In genomic region chrX:151343761-151344500, GRCm38 (mm10) we compare ENCODE assay signal across 8 mouse cellular contexts. TPM values are rescaled to one million over a fixed set of nuclear protein-coding genes. Genes with fewer than 3 reads are reported as not detected.
A peak's percentile ranks its signal among the peaks of the same experiment; 100 is the strongest.
DNase-seq lines count a peak whose midpoint lies in the region; ATAC-seq and TF ChIP-seq lines count a peak whose summit lies in the region.

TSS of gene Fam120c (plus strand) at chrX:151344175.

- no peaks in the 10 kb centered on the region for H3K36me3 ChIP-seq in forebrain, postnatal 0 days (ENCODE audit: insufficient read depth)

- no peaks in the 10 kb centered on the region for H3K9me3 ChIP-seq in forebrain, postnatal 0 days (ENCODE audit: low read length)

- no peaks in the 10 kb centered on the region for H3K4me1 ChIP-seq in cerebellum, adult 2 months (ENCODE audit: control insufficient read depth, insufficient read depth, low read length)
- no peaks in the 10 kb centered on the region for H3K4me1 ChIP-seq in forebrain, postnatal 0 days (ENCODE audit: insufficient read depth)
- H3K4me1 ChIP-seq in lung, adult 2 months (ENCODE audit: control insufficient read depth, insufficient read depth, low read length): peaks cover 3% of the 10 kb centered on the region

- TF ChIP-seq CTCF in cerebellum, adult 2 months (IDR thresholded peaks at IDR 0.05; ENCODE audit: borderline replicate concordance, insufficient read depth, low read depth, low read length): no peak
- no peak for TF ChIP-seq CTCF in forebrain, postnatal 0 days (IDR thresholded peaks at IDR 0.05; ENCODE audit: low read depth)
- no peak for TF ChIP-seq CTCF in layer of hippocampus, adult 2 months (conservative IDR thresholded peaks at IDR 0.05)
- TF ChIP-seq CTCF in lung, adult 2 months (IDR thresholded peaks at IDR 0.05; ENCODE audit: insufficient read depth, low read length): no peak

- peak; percentile 57; the same call in 1 of the 2 replicates for TF ChIP-seq POLR2A in cerebellum, adult 2 months (IDR thresholded peaks at IDR 0.05; ENCODE audit: borderline replicate concordance, insufficient read depth, low read length)
- no peak; the same call in 1 of the 2 replicates for TF ChIP-seq POLR2A in lung, adult 2 months (IDR thresholded peaks at IDR 0.05; ENCODE audit: borderline replicate concordance, extremely low read depth, low read depth, low read length)

- H3K27ac ChIP-seq in cerebellum, adult 2 months (ENCODE audit: insufficient read depth, low read length): peak within 1 kb of the TSS; percentile 75
- H3K27ac ChIP-seq in forebrain, postnatal 0 days (ENCODE audit: low read depth, low read length): peak within 1 kb of the TSS; percentile 92
- peak within 1 kb of the TSS; percentile 96 for H3K27ac ChIP-seq in layer of hippocampus, adult 2 months

- H3K4me3 ChIP-seq in cerebellum, adult 2 months (replicated peaks; ENCODE audit: insufficient read depth, low read depth, low read length): peak within 1 kb of the TSS; percentile 65
- H3K4me3 ChIP-seq in forebrain, postnatal 0 days (ENCODE audit: low read depth, low read length): peak within 1 kb of the TSS; percentile 52
- H3K4me3 ChIP-seq in layer of hippocampus, adult 2 months: peak within 1 kb of the TSS; percentile 76
- H3K4me3 ChIP-seq in lung, adult 2 months (replicated peaks; ENCODE audit: extremely low read depth, low read depth, low read length): peak within 1 kb of the TSS; percentile 87

- peak within 1 kb of the TSS; percentile 52 for H3K4me2 ChIP-seq in forebrain, postnatal 0 days (ENCODE audit: low read depth)

- ATAC-seq in forebrain, postnatal 0 days: peak; percentile 93
- ATAC-seq in neutrophil, adult 5-6 weeks (ENCODE audit: extremely low read depth, insufficient number of reproducible peaks, low FRiP score, poor library complexity, severe bottlenecking): peak; percentile 80

- DNase-seq in MEL-GATA-1-ER (ENCODE audit: extremely low read depth, low read depth): peak; percentile 84
- peak; percentile 87 for DNase-seq in cerebellum, adult 2 months
- peak; percentile 93 for DNase-seq in forebrain, postnatal 0 days
- DNase-seq in heart, postnatal 4 days: peak; percentile 87
- DNase-seq in layer of hippocampus, adult 2 months (ENCODE audit: low spot score in 2 of 2): peak; percentile 86 to 87
- DNase-seq in lung, adult 2 months: peak; percentile 77
- DNase-seq in testis, postnatal 14 days (ENCODE audit: low spot score): peak; percentile 88

- H3K27me3 ChIP-seq in cerebellum, adult 2 months (ENCODE audit: control insufficient read depth, insufficient read depth, low read length): no peaks in the 10 kb centered on the region
- no peaks in the 10 kb centered on the region for H3K27me3 ChIP-seq in forebrain, postnatal 0 days (ENCODE audit: insufficient read depth, low read length)

- 7% methylated on average over 42 of the region's 56 CpGs for WGBS in cerebellum, adult 2 months
- WGBS in forebrain, postnatal 0 days: 21% methylated on average over 44 of the region's 56 CpGs
- 22% methylated on average over 56 of the region's 56 CpGs for WGBS in lung, adult 2 months

- peak within 1 kb of the TSS; percentile 59 for H3K9ac ChIP-seq in forebrain, postnatal 0 days

RNA-seq across cellular contexts. Expression of gene Fam120c, which starts in this region (rescaled TPM):
- 12.1 and 14.3 TPM in 2 replicates for polyA plus RNA-seq in cerebellum, adult 2 months (2012; rRNA removed)
- 14.2 and 16.6 TPM in 2 replicates for total RNA-seq in forebrain, postnatal 0 days (2014; rRNA removed)
- 3.8 and 6.3 TPM in 2 replicates for polyA plus RNA-seq in forebrain, postnatal 0 days (2015; fragmentation: Nextera tagmentation; extraction: Ambion mirVana)
- 10 to 100 TPM; 11.0 to 11.6 TPM for total RNA-seq in heart, postnatal 4 days (2021)
- 10 to 100 TPM; 47.4 to 48.1 TPM for total RNA-seq in layer of hippocampus, adult 2 months (2021)
- polyA plus RNA-seq in lung, adult 2 months (2012; rRNA removed): 2.6 and 2.8 TPM in 2 replicates
- 3.4 TPM in 2 replicates for total RNA-seq in neutrophil, adult 5-6 weeks (2017)

Comparison
In these comparisons a context has a peak if more than half of its experiments do, and no peak if none do; other contexts are left out.
1. Peak in every context shown above with its lines: DNase-seq, ATAC-seq, H3K4me3 ChIP-seq and H3K27ac ChIP-seq.